Mouse (Mus musculus) liver, postnatal 0 days (tissue): Measurements from ENCODE around the gene Pthlh. TPM values are rescaled to one million over a fixed set of nuclear protein-coding genes. Genes with fewer than 3 reads are reported as not detected.

ENCODE experiments used
- ATAC-seq: fragments of 200-750 bp; cut with Nextera tagmentation; 2 replicates; pipeline ENCODE4 v1.8.0; 2017; ENCODE audit warnings: mild to moderate bottlenecking, moderate library complexity
- DNase-seq: peaks from one replicate; pipeline ENCODE4 v3.0.0-alpha.2; 2016
- H3K27ac ChIP-seq: fragments of 300-500 bp; sonication (generic); 2 replicates; pipeline ENCODE4 v1.5.1; 2014; ENCODE audit warnings: antibody characterized with exemption, moderate library complexity, mild to moderate bottlenecking, low read depth
- H3K27me3 ChIP-seq: fragments of 300-500 bp; sonication (generic); 2 replicates; pipeline ENCODE4 v1.6.1; 2014; ENCODE audit warnings: low read length, control low read depth, mixed read lengths; ENCODE audit not compliant: insufficient read depth
- H3K36me3 ChIP-seq: fragments of 300-500 bp; sonication (generic); replicated peaks from 2 replicates; pipeline ENCODE4 v1.6.1; 2014; ENCODE audit warnings: mild to moderate bottlenecking, control low read depth, low read length, moderate library complexity, mixed read lengths; ENCODE audit not compliant: insufficient read depth
- H3K4me1 ChIP-seq: fragments of 300-500 bp; sonication (generic); 2 replicates; pipeline ENCODE4 v1.6.1; 2014; ENCODE audit warnings: antibody characterized with exemption, mild to moderate bottlenecking, control low read depth; ENCODE audit not compliant: insufficient read depth
- H3K4me2 ChIP-seq: fragments of 300-500 bp; sonication (generic); 2 replicates; pipeline ENCODE4 v1.6.1; 2014; ENCODE audit warnings: low read depth, mild to moderate bottlenecking, low read length, moderate library complexity, mixed read lengths
- H3K4me3 ChIP-seq: fragments of 300-500 bp; sonication (generic); 2 replicates; pipeline ENCODE4 v1.5.1; 2014; ENCODE audit warnings: low read depth, low read length
- H3K9ac ChIP-seq: fragments of 300-500 bp; sonication (generic); replicated peaks from 2 replicates; pipeline ENCODE4 v1.6.1; 2014; ENCODE audit warnings: mild to moderate bottlenecking, moderate library complexity
- H3K9me3 ChIP-seq: fragments of 300-500 bp; sonication (generic); 2 replicates; pipeline ENCODE4 v1.6.1; 2016; ENCODE audit warnings: mild to moderate bottlenecking, control low read depth, low read length, mixed read lengths
- CTCF ChIP-seq: sonication (generic); IDR thresholded peaks from 2 replicates; pipeline ENCODE4 v1.5.1; 2016; ENCODE audit warnings: antibody characterized with exemption, low read depth
- EP300 ChIP-seq: IDR thresholded peaks from 2 replicates; pipeline ENCODE4 v1.6.1; 2016; ENCODE audit warnings: antibody characterized with exemption, low read depth, mild to moderate bottlenecking
- WGBS: fragments of 180-500 bp; shearing (Covaris S2); extraction: QIAGEN DNeasy Blood & Tissue Kit; methylation state at CpG from one replicate; pipeline ENCODE4 v1.1.7; 2014; ENCODE audit not compliant: insufficient replicate concordance; 5-methylcytosine and 5-hydroxymethylcytosine counted together
- polyA plus RNA-seq: library from polyadenylated mRNA; unstranded; fragments of >200 nt; fragmentation: Nextera tagmentation; extraction: Ambion mirVana; gene quantifications from 2 replicates; pipeline ENCODE4 v1.2.1, GENCODE M21; 2015

The Pthlh gene
- polyA plus RNA-seq, 1 experiment from 2014 or later = not detected

DNA sequence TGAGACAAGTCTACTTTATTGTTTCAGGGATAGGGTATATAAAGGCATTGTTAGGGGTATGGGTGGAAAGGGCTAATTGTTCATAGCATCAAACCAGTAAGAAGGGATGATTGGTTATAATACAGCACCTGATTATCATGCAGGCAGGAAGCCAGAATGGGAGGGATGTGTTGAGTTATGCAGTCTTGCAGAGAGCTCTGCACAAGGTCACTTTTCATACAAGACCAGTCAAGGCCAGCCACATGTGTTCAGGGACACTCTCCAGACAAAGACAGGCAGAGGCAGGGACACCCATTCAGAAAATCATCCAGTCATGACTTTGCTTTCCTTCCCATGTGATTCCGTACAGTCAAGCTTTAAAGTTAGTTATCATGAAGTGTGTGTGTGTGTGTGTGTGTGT, 47.8 kb downstream of the Pthlh start:
- Histone ChIP-seq H3K27me3 (no peaks in the 10 kb centered on the region), H3K4me1 (no peaks in the 10 kb centered on the region), H3K9ac (no peak overlapping the region), H3K36me3 (no peaks in the 10 kb centered on the region), H3K4me2 (no peak overlapping the region), H3K27ac (no peak overlapping the region), H3K9me3 (no peaks in the 10 kb centered on the region), H3K4me3 (no peak overlapping the region)
- DNase-seq = no peak
- TF ChIP-seq CTCF = no peak
- no peak for TF ChIP-seq EP300
- WGBS = 79% methylated on average over 1 of the region's 1 CpGs
- no peak for ATAC-seq

DNA sequence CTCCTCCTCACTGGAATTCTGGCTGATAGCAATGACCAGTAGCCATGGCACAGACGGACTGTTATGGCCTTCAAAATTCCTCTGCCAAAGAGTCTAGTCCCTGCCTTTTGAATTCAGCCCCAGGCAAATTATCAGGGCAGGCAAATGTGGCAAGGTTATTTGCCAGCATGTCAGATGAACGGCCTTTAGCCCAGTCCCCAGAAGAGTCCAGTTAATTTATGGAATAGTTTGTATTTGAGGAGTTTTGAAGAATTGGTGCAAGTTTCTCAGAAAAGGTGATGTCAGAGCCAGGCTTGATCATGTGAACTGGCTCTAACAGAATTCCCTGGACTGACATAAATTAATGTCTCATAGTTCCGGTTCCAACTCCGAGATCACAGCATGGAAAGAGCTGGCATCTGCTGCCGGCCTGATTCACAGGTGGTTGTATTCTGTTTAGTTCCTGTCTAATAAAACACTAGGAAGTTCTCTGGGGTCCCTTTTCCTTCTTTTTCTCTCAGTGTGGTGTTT, 56.1 kb downstream of the Pthlh start:
- no peak for TF ChIP-seq EP300
- no peak for TF ChIP-seq CTCF
- ATAC-seq (no peak), DNase-seq (no peak)
- Histone ChIP-seq H3K4me3 (no peak overlapping the region), H3K4me1 (no peaks in the 10 kb centered on the region), H3K27ac (no peak overlapping the region), H3K9me3 (no peaks in the 10 kb centered on the region), H3K4me2 (no peak overlapping the region), H3K36me3 (no peaks in the 10 kb centered on the region), H3K9ac (no peak overlapping the region), H3K27me3 (no peaks in the 10 kb centered on the region)
- WGBS = 75% methylated on average over 5 of the region's 5 CpGs

Other genes with a start within 250 kb of the Pthlh start
- 0.14 and 0.19 TPM in 2 replicates for gene Rep15, start 231.6 kb downstream of the Pthlh start, polyA plus RNA-seq
- 59.3 and 62.5 TPM in 2 replicates for gene Mrps35, start 221.4 kb downstream of the Pthlh start, polyA plus RNA-seq
- gene Mansc4, start 177.2 kb downstream of the Pthlh start, polyA plus RNA-seq = 0.15 TPM in 1 of 2 replicates, not detected in the other
- gene Klhl42, start 172.8 kb downstream of the Pthlh start, polyA plus RNA-seq = 1.4 and 1.6 TPM in 2 replicates
- 7.2 and 7.7 TPM in 2 replicates for gene Ccdc91, start 211.6 kb upstream of the Pthlh start, polyA plus RNA-seq